Mouse (Mus musculus) kidney, embryonic 14.5 days (tissue): ENCODE results near the gene Col4a1. TPM values are rescaled to one million over a fixed set of nuclear protein-coding genes. Genes with fewer than 3 reads are reported as not detected.

Experiments
- ATAC-seq: fragments of 200-750 bp; cut with Nextera tagmentation; 2 replicates; pipeline ENCODE4 v1.8.0; 2017; ENCODE audit warnings: moderate number of reproducible peaks, mild to moderate bottlenecking, moderate TSS enrichment, moderate library complexity; ENCODE audit not compliant: low FRiP score, low TSS enrichment
- H3K27ac ChIP-seq: fragments of 300-500 bp; sonication (generic); 2 replicates; pipeline ENCODE4 v1.5.1; 2014; ENCODE audit warnings: low read depth, mild to moderate bottlenecking, low read length, moderate library complexity, mixed read lengths
- H3K27me3 ChIP-seq: fragments of 300-500 bp; sonication (generic); 2 replicates; pipeline ENCODE4 v1.6.1; 2014; ENCODE audit warnings: mild to moderate bottlenecking, low read length; ENCODE audit not compliant: control insufficient read depth, insufficient read depth
- H3K36me3 ChIP-seq: fragments of 300-500 bp; sonication (generic); 2 replicates; pipeline ENCODE4 v1.6.1; 2014; ENCODE audit warnings: low read length, mixed read lengths; ENCODE audit not compliant: control insufficient read depth, insufficient read depth
- H3K4me1 ChIP-seq: fragments of 300-500 bp; sonication (generic); 2 replicates; pipeline ENCODE4 v1.6.1; 2014; ENCODE audit warnings: low read length, mixed read lengths; ENCODE audit not compliant: control insufficient read depth, insufficient read depth
- H3K4me2 ChIP-seq: fragments of 300-500 bp; sonication (generic); replicated peaks from 2 replicates; pipeline ENCODE4 v1.6.1; 2014; ENCODE audit warnings: low read depth, mild to moderate bottlenecking, low read length
- H3K4me3 ChIP-seq: fragments of 300-500 bp; sonication (generic); 2 replicates; pipeline ENCODE4 v1.5.1; 2014; ENCODE audit warnings: mild to moderate bottlenecking, low read length
- H3K9ac ChIP-seq: fragments of 300-500 bp; sonication (generic); 2 replicates; pipeline ENCODE4 v1.6.1; 2014; ENCODE audit warnings: low read depth, mild to moderate bottlenecking, low read length, moderate library complexity
- H3K9me3 ChIP-seq: fragments of 300-500 bp; sonication (generic); 2 replicates; pipeline ENCODE4 v1.6.1; 2016; ENCODE audit warnings: low read length; ENCODE audit not compliant: control insufficient read depth
- WGBS: fragments of 180-500 bp; shearing (Covaris S2); extraction: QIAGEN DNeasy Blood & Tissue Kit; methylation state at CpG from one replicate; pipeline ENCODE4 v1.1.7; 2014; 5-methylcytosine and 5-hydroxymethylcytosine counted together
- polyA plus RNA-seq: library from polyadenylated mRNA; unstranded; fragments of >200 nt; fragmentation: Nextera tagmentation; extraction: Ambion mirVana; gene quantifications from 2 replicates; pipeline ENCODE4 v1.2.1, GENCODE M21; 2014

The Col4a1 gene
- polyA plus RNA-seq: 169 and 322 TPM in 2 replicates

GRCm38 (mm10) chr8:11312349-11313175 lies at the start of gene Col4a1, which contains the start of gene Col4a2:
Gene Col4a1 (minus strand): TSS chr8:11312826.
Gene Col4a2 (plus strand): TSS chr8:11312805.
- H3K9ac ChIP-seq: peak within 1 kb of the TSS; percentile 95
- H3K27ac ChIP-seq: peak within 1 kb of the TSS; percentile 89
- H3K4me3 ChIP-seq: peak within 1 kb of the TSS; percentile 87
- peaks cover 44% of the 10 kb centered on the region for H3K4me1 ChIP-seq
- under 1% methylated on average over 67 of the region's 87 CpGs for WGBS
- H3K4me2 ChIP-seq: peak within 1 kb of the TSS; percentile 82
- no peaks in the 10 kb centered on the region for H3K27me3 ChIP-seq
- ATAC-seq: peak; percentile 79
- H3K36me3 ChIP-seq: peaks cover 10% of the 10 kb centered on the region
- no peaks in the 10 kb centered on the region for H3K9me3 ChIP-seq

GRCm38 (mm10) chr8:11361546-11362277 lies 49.1 kb upstream of the Col4a1 start:
- WGBS: 61% methylated on average over 9 of the region's 9 CpGs
- H3K9me3 ChIP-seq: no peaks in the 10 kb centered on the region
- H3K27ac ChIP-seq: peak overlapping the region; percentile 89
- H3K4me3 ChIP-seq: no peak overlapping the region
- H3K4me1 ChIP-seq: peaks cover 48% of the 10 kb centered on the region
- 0 out of 2 replicates have a peak overlapping the region, but pooled peaks have one; percentile 23 for H3K9ac ChIP-seq
- no peaks in the 10 kb centered on the region for H3K36me3 ChIP-seq
- H3K27me3 ChIP-seq: no peaks in the 10 kb centered on the region
- peak overlapping the region; percentile 29; the same call in 1 of the 2 replicates for H3K4me2 ChIP-seq
- ATAC-seq: 0 out of 2 replicates have a peak, but pooled peaks have one; percentile 14

GRCm38 (mm10) chr8:11359846-11360245 lies 47.2 kb upstream of the Col4a1 start:
- 79% methylated on average over 5 of the region's 5 CpGs for WGBS
- Histone ChIP-seq H3K9ac (no peak overlapping the region), H3K4me1 (peaks cover 48% of the 10 kb centered on the region), H3K4me2 (no peak overlapping the region), H3K27ac (peak overlapping the region; percentile 38; the same call in 1 of the 2 replicates), H3K36me3 (peaks cover 3% of the 10 kb centered on the region; the same call in 1 of the 2 replicates), H3K27me3 (no peaks in the 10 kb centered on the region), H3K4me3 (no peak overlapping the region), H3K9me3 (no peaks in the 10 kb centered on the region)
- no peak for ATAC-seq

- Histone ChIP-seq H3K36me3 (peaks cover 4% of the 10 kb centered on the region; the same call in 1 of the 2 replicates), H3K4me2 (no peak overlapping the region), H3K27ac (peak overlapping the region; percentile 75), H3K9ac (no peak overlapping the region), H3K27me3 (no peaks in the 10 kb centered on the region), H3K4me1 (peaks cover 44% of the 10 kb centered on the region), H3K4me3 (no peak overlapping the region), H3K9me3 (no peaks in the 10 kb centered on the region)
- peak; percentile 59 for ATAC-seq
- WGBS: 10% methylated on average over 7 of the region's 7 CpGs
Measured at GRCm38 (mm10) chr8:11357921-11358436, 45.4 kb upstream of the Col4a1 start.

GRCm38 (mm10) chr8:11356776-11357175 lies 44.1 kb upstream of the Col4a1 start:
- Histone ChIP-seq H3K9me3 (no peaks in the 10 kb centered on the region), H3K4me1 (peaks cover 32% of the 10 kb centered on the region), H3K27ac (no peak overlapping the region), H3K9ac (no peak overlapping the region), H3K4me3 (no peak overlapping the region), H3K36me3 (peaks cover 4% of the 10 kb centered on the region; the same call in 1 of the 2 replicates), H3K4me2 (no peak overlapping the region), H3K27me3 (no peaks in the 10 kb centered on the region)
- WGBS: 84% methylated on average over 8 of the region's 8 CpGs
- ATAC-seq: no peak

- WGBS: 84% methylated on average over 3 of the region's 3 CpGs
- peaks cover 4% of the 10 kb centered on the region; the same call in 1 of the 2 replicates for H3K36me3 ChIP-seq
- H3K27me3 ChIP-seq: no peaks in the 10 kb centered on the region
- no peak overlapping the region for H3K9ac ChIP-seq
- ATAC-seq: no peak
- no peaks in the 10 kb centered on the region for H3K9me3 ChIP-seq
- H3K4me2 ChIP-seq: no peak overlapping the region
- H3K27ac ChIP-seq: no peak overlapping the region
- no peak overlapping the region for H3K4me3 ChIP-seq
- peaks cover 23% of the 10 kb centered on the region for H3K4me1 ChIP-seq
Measured at GRCm38 (mm10) chr8:11355900-11356299, 43.3 kb upstream of the Col4a1 start.

GRCm38 (mm10) chr8:11354800-11355451 lies 42.3 kb upstream of the Col4a1 start:
- no peak overlapping the region for H3K4me2 ChIP-seq
- no peaks in the 10 kb centered on the region for H3K9me3 ChIP-seq
- 91% methylated on average over 8 of the region's 8 CpGs for WGBS
- no peak overlapping the region for H3K9ac ChIP-seq
- H3K4me3 ChIP-seq: no peak overlapping the region
- ATAC-seq: no peak
- peaks cover 4% of the 10 kb centered on the region; the same call in 1 of the 2 replicates for H3K36me3 ChIP-seq
- H3K4me1 ChIP-seq: peaks cover 13% of the 10 kb centered on the region
- no peak overlapping the region for H3K27ac ChIP-seq
- H3K27me3 ChIP-seq: no peaks in the 10 kb centered on the region

- H3K27me3 ChIP-seq: no peaks in the 10 kb centered on the region
- H3K27ac ChIP-seq: no peak overlapping the region
- H3K4me3 ChIP-seq: no peak overlapping the region
- H3K36me3 ChIP-seq: peaks cover 4% of the 10 kb centered on the region; the same call in 1 of the 2 replicates
- no peaks in the 10 kb centered on the region for H3K9me3 ChIP-seq
- H3K9ac ChIP-seq: no peak overlapping the region
- 74% methylated on average over 11 of the region's 11 CpGs for WGBS
- no peak overlapping the region for H3K4me2 ChIP-seq
- H3K4me1 ChIP-seq: peaks cover under 1% of the 10 kb centered on the region; the same call in 1 of the 2 replicates
- ATAC-seq: no peak
Measured at GRCm38 (mm10) chr8:11352514-11352913, 39.9 kb upstream of the Col4a1 start.
